Mouse (Mus musculus) small intestine, adult 2 months (tissue): ENCODE results near the gene Sema5b.

ENCODE experiments used
- CTCF ChIP-seq: fragments of 200-500 bp; IDR thresholded peaks from 2 replicates; pipeline ENCODE4 v1.5.1; 2012; ENCODE audit warnings: low read depth, mild to moderate bottlenecking, control low read depth, inconsistent platforms, low read length, moderate library complexity, mixed read lengths; ENCODE audit not compliant: insufficient replicate concordance, insufficient read length; ENCODE audit errors: extremely low read depth
- POLR2A ChIP-seq: fragments of 200-500 bp; IDR thresholded peaks from 2 replicates; pipeline ENCODE4 v1.6.1; 2012; ENCODE audit warnings: low read depth, mild to moderate bottlenecking, control low read depth, inconsistent platforms, low read length, moderate library complexity

DNA sequence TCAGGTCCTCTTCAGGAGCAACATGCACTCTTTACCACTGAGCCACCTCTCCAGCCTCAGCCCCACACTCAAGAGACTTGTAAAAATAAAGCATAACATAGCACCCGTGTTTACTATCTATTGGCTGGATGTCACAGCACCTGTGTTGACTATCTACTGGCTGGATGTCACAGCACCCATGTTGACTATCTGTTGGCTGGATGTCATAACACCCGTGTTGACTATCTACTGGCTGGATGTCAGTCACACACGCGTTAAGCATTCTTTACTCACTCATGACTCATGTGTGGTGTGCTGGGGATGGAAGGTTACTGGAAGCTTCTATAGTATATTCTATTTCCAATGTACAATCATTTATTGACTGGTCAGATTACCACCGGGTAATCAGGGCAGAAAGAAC lies 166.1 kb downstream of the Sema5b start:
- no peak for TF ChIP-seq CTCF
- TF ChIP-seq POLR2A = no peak
